Mouse (Mus musculus) granulocyte monocyte progenitor cell, adult 5-6 weeks (primary cell): Measurements from ENCODE around the gene Lgalsl. TPM values are rescaled to one million over a fixed set of nuclear protein-coding genes. Genes with fewer than 3 reads are reported as not detected.

Experiments used
- ATAC-seq: replicated peaks from 2 replicates; pipeline ENCODE4 v1.8.0; 2016; ENCODE audit warnings: mild to moderate bottlenecking, moderate TSS enrichment, inconsistent platforms; ENCODE audit not compliant: poor library complexity, severe bottlenecking
- total RNA-seq, 2 experiments: library from RNA; stranded (forward) in 1 of 2; stranded (reverse) in 1 of 2; fragments of 200-712, 200-1000 nt in 1 of 2; fragments of >200 nt in 1 of 2; fragmentation: Nextera tagmentation in 1 of 2; gene quantifications; 2 replicates each; pipeline ENCODE4 v1.2.3; 2014 to 2017

Gene Lgalsl
- total RNA-seq, 2 experiments from 2014 or later = 4.4 to 7.2 TPM

DNA sequence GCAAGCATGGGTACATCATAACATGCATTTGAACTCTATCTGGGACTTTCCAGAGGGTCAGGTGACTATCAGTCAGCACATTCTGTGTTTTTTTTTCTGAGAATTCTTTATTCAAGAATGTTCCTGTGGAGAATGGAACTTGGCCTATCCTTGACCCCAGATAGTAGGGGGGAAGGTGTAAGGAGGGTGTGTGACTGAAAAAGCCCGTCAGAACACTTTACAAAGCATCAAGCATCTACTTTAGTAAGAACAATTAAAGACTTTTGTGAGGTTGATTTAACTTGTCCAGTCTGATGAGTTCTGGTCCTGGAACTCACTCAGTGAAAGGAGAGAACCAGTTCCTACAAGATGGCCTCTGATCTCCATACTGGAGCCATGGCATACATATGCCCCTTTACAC, 45.7 kb downstream of the Lgalsl start:
- no peak for ATAC-seq

DNA sequence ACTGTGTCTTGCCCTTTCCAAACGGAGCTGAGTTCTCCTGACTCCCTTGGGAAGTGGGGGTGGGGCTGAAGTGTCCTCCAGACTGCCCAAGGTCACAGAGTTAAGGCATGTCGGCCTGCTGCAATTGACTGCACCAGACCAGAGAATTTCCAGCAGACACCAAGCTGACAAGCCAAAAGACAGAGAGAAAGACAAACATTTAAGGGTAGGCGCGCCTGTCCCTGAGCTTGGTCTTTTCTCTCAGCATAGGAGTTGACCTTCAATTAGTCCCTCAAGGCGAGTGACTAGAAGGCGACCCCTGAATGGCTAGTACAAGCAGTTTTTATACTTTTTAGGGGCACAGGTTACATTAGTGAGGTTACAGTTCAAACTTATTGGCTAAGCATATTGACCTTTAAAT, 46.1 kb downstream of the Lgalsl start:
- ATAC-seq = no peak

DNA sequence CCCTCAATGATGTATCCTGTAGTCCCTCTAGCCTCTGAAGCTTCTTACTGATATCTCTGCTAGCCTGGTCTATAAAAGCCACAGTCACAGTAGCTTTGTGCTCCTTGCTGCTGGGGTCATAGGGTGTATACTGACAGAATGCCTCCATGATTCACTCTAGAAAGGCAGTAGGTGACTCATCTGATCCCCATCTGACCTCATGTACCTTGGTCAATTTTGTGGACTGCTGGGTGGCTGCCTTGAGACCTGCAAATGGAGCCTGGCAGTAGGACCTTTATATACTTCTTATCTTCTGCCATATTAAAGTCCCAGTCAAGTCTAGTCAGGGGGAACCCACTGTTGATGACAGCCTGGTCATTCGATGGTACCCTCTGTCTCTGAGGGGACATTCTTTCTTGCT, 47.4 kb downstream of the Lgalsl start:
- ATAC-seq = no peak

DNA sequence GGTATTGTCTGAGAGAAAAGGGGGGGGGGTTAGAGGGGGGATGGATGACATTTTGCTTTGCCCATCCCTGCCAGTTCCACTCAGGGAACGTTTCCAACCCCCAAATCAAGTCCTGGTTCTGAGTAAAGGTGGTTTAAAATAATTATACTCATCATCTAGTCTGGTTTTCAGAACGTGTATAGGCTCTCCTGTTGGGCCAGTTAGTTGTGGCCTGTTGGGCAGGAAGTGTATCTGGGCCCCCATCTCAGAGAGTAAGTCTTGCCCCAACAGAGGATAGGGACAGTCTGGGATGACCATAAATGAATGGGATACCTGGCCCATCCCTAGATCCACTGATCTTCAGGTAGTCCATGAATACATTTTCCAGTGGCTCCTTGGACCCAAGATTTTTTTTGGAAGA, 48.2 kb downstream of the Lgalsl start:
- no peak for ATAC-seq

DNA sequence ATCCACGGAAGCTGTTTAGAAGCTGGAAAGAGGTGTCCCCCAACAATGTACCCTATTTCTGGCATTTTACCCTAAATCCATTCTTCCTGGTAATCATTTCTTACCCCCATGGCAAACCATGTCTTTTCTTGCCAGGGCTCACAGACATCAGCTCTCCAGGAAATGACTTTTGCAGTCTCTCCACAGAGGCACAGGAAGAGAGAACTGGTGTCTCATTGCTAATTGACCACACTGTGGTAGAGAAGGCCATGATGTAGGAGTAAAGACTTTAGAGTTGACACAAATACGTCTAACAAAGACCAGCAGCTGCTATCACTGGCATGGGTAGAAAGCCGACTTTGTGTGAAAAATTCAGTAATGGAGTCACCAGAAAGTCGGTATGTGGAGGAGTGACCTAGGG, 50.5 kb downstream of the Lgalsl start:
- ATAC-seq = no peak

DNA sequence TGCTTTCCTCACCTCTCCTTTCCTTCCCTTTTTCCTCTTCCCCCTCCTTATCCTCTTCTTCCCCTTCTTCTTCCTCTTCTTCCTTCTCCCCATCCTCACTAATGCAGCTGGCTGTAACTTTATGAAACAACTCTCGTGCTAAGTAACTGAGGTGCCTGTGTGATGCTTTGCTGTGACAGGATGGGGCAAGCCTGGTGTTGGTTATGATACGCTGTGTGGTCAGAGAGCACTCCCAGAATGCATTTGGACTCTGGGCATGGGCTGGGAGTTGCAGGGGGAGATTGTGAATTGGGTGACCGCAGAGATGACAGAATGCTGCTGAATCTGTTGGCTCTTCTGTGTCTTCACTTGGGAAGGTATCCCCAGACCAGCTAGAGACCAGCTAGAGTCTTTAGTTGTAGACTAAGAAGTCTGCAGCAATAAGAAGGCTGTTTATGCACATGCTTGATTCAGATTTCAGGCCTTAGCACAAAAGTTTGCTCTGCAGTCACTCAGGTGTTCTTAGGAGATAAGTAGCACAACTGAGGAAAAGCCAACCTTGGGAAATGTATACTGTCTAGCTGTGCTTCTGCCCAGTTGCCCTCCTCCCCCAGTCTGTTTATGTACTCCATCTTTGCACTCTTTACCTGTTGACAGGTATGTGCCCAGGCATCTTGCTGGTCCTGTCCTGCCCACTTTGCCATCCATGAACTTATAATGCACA, 51.8 kb downstream of the Lgalsl start:
- peak; percentile 72 for ATAC-seq

DNA sequence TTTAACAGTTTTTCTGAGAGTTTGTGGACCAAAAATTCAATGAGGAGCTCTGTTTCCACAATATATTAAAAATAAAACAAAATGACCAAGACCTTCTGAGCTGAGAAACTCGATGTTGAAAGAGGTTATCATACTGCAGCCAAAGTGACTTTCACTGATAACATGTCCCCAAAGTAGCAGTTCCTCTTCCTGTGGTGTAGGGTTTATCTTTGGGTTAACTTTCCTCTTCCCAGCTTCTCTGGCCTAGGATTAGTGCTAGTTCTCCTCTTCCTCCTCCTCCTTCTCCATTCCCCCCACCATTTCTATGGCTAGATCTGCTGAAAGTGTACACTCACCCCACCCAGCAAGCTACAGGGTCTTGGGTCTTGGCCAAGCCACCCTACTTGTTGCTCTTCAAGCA, 52.6 kb downstream of the Lgalsl start:
- peak; percentile 83 for ATAC-seq

DNA sequence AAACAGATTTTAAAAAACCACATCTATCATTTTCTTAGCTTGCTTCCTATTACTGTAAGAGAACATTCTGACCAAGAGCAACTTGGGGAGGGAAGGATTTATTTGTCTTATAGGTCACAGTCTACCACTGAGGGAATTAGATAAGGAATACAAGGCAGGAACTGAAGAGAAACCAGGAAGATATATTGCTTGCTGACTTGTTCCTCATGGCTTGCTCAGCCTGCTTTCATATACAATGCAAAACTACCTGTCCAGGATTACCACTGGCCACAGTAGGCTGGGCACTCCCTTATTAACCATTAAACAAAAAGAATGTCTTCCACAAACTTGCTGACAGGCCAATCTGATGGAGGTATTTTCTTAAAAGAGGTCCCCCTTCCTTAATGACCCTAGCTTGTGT, 54.2 kb downstream of the Lgalsl start:
- ATAC-seq = no peak

Other genes with a start within 250 kb of the Lgalsl start
- gene Aftph, start 89.5 kb downstream of the Lgalsl start, total RNA-seq (2014; fragmentation: Nextera tagmentation) = 47.8 and 58.4 TPM in 2 replicates
- 44.6 and 50.5 TPM in 2 replicates for gene Aftph, start 89.5 kb downstream of the Lgalsl start, total RNA-seq (2017)